Mouse (Mus musculus): ENCODE data around the gene Padi2.

- TF ChIP-seq CTCF (IDR thresholded peaks at IDR 0.05; ENCODE audit: borderline replicate concordance, insufficient read depth, low read depth, low read length), result no peak
- TF ChIP-seq POLR2A (IDR thresholded peaks at IDR 0.05; ENCODE audit: borderline replicate concordance, insufficient read depth, low read length), result no peak
Observed at GRCm38 (mm10) chr4:140912271-140912833, 6.2 kb downstream of the Padi2 start.

Measured in cerebellum, adult 2 months (tissue).